Mouse (Mus musculus): Measurements from ENCODE around the gene Stab2.

Gene Stab2

DNA sequence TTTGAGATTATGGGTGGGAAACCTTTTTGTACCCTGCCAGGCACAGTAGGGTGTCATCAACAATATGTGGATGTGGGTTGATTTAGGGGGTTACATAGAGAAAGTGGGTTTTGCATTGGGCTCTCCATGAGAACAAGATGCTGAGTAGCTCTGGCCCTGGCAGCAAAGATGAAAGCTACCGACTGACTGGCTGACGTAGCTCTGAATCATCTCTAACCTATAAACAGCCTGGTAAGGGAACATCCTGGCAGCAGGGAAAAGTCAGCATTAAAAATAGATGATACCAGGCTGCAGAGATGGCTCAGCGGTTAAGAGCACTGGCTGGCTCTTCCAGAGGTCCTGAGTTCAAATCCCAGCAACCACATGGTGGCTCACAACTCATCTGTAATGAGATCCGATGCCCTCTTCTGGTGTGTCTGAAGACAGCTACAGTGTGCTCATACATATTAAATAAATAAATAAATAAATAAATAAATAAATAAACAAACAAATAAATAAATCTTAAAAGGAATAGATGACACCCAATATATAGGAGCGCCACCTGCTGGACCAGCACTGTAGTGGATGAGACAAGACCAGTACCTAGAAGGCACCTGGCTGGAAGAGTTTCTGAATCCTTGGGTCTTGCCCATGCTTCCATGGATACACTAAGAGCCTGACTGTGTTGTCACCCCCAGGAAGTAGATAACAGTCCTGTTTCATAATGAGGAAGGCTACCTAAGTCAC is 31.7 kb downstream of the Stab2 start:
- peak; percentile 45 for DNase-seq

DNA sequence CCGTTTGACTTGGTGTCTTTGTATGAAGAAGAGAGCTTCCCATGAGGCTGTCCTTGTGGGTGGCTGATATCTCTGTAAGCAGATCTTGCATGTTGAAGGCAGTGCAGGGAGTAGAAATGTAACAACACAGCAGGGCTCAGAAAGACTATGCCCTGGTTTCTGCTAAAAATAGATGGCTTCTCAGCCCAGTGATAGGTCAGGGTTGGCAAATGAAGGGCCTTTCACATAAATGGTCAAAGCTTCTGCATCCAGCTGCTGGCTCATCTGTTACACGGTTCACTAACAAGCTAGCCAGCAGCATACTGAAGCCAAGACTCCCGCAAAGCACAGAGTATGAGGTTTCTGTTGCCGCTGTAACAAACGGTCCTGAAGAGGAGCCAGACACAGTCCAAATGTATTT is 34.5 kb downstream of the Stab2 start:
- DNase-seq, result no peak

DNA sequence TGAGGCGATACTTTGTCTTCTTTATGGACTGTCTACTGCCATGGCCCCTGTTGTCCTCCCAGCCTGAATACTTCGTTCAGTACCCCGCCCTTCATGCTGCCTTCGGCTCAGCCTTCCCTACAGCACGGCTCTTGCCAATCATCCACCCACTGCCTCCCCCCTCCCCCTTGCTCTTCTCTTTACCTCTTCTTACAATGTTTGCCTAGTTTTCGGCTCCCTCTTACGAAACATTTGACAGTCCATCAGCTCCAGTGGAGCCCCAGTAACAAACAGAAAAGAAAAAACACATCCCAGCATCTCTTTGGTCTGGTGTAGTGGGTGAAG is 35.4 kb downstream of the Stab2 start:
- DNase-seq, result no peak

- DNase-seq, result peak; percentile 68
Measured at GRCm38 (mm10) chr10:86971680-86972502, 35.9 kb downstream of the Stab2 start.

DNA sequence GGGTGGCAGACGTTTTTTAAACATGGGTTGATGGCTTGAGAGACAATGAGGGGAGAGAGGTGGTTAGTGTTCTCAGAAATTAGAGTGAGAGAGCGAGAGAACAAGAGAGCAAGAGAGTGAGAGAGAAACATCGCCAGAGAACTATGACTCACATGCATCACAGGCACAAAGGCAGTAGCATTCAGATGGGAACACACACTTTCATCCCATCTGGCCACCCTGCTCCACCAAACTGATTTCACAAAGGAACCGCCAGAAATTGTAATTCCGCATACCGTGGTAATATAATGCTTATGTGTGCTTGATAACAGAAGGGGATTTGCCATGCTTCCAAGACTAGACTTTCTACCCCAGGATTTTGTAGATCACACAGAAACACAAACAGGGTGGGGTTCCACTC is 38.5 kb downstream of the Stab2 start:
- DNase-seq, result no peak

- DNase-seq, result no peak
Measured at GRCm38 (mm10) chr10:86961542-86962466, 46.0 kb downstream of the Stab2 start.

GRCm38 (mm10) chr10:86955299-86955698 is 52.5 kb downstream of the Stab2 start:
- no peak for DNase-seq

GRCm38 (mm10) chr10:86952696-86953095 is 55.1 kb downstream of the Stab2 start:
- no peak for DNase-seq

DNA sequence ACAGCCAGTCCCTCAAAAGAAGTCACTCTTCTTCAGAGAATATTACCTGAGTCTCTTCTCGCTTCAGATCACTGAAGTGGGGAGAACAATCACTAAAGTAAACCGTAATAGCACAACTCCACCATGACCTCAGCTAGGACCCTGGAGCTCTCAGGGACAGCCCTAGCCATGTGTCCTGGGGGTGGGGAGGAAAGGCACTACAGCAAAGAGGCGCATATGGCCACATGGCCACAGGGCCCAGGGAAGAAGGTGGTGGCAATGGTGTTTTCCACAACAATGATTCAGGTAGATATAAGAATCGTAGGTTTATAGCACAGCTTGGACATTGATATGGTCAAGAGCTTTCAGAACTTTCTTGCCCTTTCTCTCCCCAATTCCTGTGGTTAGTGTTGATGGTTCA is 57.0 kb downstream of the Stab2 start:
- DNase-seq, result no peak

DNA sequence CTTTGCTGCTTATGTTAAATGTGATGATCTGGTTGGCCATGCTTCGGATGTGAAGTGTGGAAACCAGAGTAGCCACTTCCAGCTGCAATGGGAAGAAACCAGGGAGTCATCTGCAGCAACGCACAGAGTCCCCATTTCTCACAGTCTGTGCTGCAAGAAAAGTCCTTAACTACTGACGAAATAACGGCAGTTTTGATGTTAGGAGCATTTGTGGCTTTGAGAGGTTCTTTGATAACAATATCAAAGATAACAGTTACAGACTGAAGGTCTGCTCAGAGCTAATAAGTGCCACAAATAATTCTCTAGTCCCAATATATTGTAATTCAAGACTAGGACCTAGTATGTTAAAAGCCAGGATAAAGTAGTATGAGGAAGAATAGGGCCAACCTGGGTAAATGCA is 57.9 kb downstream of the Stab2 start:
- DNase-seq, result no peak

DNA sequence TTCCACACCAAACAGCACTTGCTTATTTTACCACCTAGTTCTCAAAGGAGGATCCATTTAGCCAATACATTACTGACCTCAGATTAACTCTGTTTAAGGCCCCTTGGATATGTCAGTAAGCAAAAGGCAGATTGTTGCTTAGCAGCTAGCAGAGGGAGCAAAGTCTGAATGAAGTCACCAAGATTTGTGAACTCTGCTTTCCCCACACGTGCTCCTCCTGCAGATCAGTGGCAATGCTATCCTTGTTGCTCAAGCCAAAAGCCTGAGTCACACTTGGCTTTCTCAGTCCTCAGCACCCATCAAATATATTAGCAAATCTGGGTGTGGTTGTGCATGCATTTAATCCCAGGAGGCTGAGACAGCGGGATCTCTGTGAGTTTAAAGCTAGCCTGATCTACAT is 60.3 kb downstream of the Stab2 start:
- peak; percentile 21 for DNase-seq

DNA sequence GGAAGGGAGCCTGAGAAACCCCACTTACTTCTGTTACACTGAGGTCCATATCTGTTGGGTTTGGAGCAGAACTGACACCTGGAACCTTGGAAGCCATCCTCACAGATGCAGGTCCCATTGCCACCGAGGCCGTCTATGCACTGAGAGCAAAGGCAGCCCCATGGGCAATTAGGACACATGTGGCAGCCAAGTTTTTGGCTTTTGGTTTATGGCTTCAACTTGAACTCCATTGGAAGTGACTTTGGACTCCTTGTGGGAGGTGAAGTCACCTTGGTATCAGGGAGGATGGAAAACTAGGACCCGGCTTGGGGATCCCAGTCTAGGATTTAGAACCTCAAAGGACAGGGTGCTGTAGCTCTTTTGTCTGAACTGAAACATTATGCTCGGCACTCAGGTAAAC is 67.2 kb downstream of the Stab2 start:
- DNase-seq, result no peak

GRCm38 (mm10) chr10:86934376-86934775 is 73.4 kb downstream of the Stab2 start:
- no peak for DNase-seq

GRCm38 (mm10) chr10:86933906-86934305 is 73.9 kb downstream of the Stab2 start:
- no peak for DNase-seq

DNA sequence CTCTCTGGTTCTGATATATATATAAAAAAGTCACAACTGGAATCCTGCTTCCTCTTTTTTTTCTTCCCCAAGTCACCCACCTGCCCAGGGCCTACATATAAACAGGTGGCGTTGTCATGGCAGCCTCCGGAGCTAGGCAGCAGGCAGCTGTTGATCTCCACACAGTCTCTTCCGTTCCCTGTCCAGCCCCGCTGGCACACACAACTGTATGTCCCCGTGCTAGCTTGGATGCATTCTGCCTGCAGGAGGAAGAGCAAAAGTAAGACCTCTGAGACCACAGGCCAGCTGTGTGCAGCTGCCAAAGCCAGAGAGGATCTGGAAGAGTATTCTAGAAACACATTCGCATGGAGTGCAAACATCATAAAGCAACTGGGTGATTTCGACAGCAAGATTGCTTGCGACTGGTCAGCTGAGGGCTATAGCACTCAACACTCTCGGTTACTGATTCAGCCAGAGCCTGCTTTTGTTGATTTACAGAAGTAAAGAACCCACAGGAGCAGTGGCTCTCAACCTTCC is 74.6 kb downstream of the Stab2 start:
- peak; percentile 56 for DNase-seq

- DNase-seq, result no peak
Measured at GRCm38 (mm10) chr10:86923602-86924001, 84.2 kb downstream of the Stab2 start.

GRCm38 (mm10) chr10:86915595-86915994 is 92.2 kb downstream of the Stab2 start:
- DNase-seq, result no peak

- no peak for DNase-seq
Measured at GRCm38 (mm10) chr10:86908562-86908961, 99.3 kb downstream of the Stab2 start.

DNA sequence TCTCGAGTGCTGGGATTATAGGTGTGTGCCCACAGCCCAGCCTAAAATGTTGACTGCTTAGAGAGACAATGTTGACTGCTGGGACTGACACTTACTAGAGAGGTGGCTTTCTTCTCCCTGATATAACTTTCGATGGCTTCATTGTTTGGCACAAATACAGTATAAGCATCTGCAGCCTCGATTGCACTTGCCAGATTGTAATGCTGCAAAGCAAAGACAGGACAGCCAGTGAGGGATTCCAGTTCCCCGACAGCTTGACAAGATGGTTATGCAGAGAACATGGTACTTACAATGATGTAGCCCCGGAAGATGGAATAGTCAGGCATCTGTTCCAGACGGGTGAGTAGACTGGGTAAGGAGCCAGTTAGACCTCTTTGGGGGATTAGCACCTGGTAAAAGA is 100.8 kb downstream of the Stab2 start:
- DNase-seq, result no peak

GRCm38 (mm10) chr10:86895531-86895930 is 112.3 kb downstream of the Stab2 start:
- no peak for DNase-seq

DNA sequence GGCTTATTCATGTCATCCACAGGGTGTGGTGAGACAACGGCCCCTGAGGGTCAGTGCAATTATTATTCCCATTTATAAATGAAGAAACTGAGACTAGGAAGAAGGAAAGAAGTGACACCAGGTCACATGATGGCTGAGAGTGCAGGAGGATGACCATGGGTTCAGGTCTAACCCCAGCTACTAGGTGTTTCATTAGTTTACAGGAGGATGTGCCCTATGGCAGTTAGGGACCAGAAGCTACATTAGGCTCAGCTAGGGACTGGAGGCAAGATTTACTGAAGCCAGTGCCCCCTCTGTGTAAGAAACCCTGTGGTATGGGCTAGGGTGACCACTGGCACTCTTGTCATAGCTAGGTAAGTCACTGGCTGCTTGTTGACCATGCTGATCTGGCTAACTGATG is 116.8 kb downstream of the Stab2 start:
- no peak for DNase-seq

GRCm38 (mm10) chr10:86890166-86890930 is 117.5 kb downstream of the Stab2 start:
- DNase-seq, result no peak

All from kidney, postnatal 14 days (tissue).